Mouse (Mus musculus) bone marrow macrophage, adult 2 months (primary cell): ENCODE results near the gene Gjc3. TPM values are rescaled to one million over a fixed set of nuclear protein-coding genes. Genes with fewer than 3 reads are reported as not detected.

Experiments used
- H3K27ac ChIP-seq: 2 replicates; pipeline ENCODE4 v1.5.1; 2012; ENCODE audit warnings: low read depth, low read length; ENCODE audit not compliant: insufficient read depth
- H3K4me1 ChIP-seq: 2 replicates; pipeline ENCODE4 v1.6.1; 2012; ENCODE audit warnings: low read length; ENCODE audit not compliant: control insufficient read depth, insufficient read depth
- H3K4me3 ChIP-seq: 2 replicates; pipeline ENCODE4 v1.5.1; 2012; ENCODE audit warnings: mild to moderate bottlenecking, low read length, moderate library complexity; ENCODE audit not compliant: insufficient read depth
- CTCF ChIP-seq: IDR thresholded peaks from 2 replicates; pipeline ENCODE4 v1.5.1; 2012; ENCODE audit warnings: low read depth, mild to moderate bottlenecking, low read length, moderate library complexity
- POLR2A ChIP-seq: IDR thresholded peaks from 2 replicates; pipeline ENCODE4 v1.6.1; 2012; ENCODE audit warnings: mild to moderate bottlenecking, low read depth, low read length, borderline replicate concordance
- polyA plus RNA-seq: library from polyadenylated mRNA; stranded (reverse); fragments of >200 nt; gene quantifications from 2 replicates; pipeline ENCODE4 v1.2.4, GENCODE M21; 2012; ENCODE audit not compliant: missing spikeins, insufficient read depth, insufficient read length

Gene Gjc3
- polyA plus RNA-seq, 1 experiment = not detected

DNA sequence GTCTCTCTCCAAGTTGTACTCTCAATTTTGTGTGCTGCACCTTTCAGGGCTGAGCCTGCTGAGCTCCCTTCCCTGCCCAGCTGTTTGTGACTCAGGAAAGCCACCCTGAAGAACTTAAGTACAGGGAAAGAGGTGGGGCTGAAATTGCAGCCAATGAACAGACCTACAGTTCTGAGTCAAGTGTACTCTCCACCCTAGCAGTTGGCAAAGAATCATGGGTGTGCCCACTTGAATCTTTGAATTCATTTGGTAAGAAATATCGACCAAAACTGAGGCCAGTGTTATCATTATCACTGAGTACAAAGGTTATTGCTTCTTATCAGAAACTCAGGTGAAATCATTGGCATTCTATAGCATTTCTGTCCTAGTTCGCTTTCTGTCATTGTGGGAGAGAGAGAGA lies 41.4 kb downstream of the Gjc3 start, which contains the start of gene Cyp3a13:
TSS of gene Cyp3a13 (minus strand) at position 88 of the 400 bp plus-strand sequence.
- Histone ChIP-seq H3K27ac (no peak within 1 kb of the TSS), H3K4me1 (no peaks in the 10 kb centered on the region), H3K4me3 (no peak within 1 kb of the TSS)
- TF ChIP-seq POLR2A (no peak), CTCF (no peak)

DNA sequence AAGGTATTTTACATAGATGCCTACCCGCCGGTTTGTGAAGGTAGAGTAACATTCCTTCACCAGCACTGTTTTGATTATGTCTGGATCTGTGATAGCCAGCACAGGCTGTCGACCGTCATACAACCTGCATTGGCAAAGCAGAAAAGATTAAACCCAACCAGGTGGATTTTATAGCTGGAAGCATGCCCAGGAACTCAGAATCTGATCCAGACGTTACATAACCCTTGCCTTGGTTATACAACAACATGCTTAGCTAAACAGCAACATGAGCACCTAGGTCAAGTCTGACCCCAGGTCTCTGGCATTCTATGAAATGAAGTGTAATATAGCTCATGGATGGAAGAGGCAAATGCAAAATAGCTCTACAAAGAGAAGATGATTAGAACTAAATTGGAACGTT lies 47.3 kb downstream of the Gjc3 start:
- no peak for TF ChIP-seq CTCF
- no peak for TF ChIP-seq POLR2A
- Histone ChIP-seq H3K4me1 (no peaks in the 10 kb centered on the region), H3K27ac (no peak overlapping the region), H3K4me3 (no peak overlapping the region)

- no peak for TF ChIP-seq CTCF
- TF ChIP-seq POLR2A = no peak
- no peak overlapping the region for H3K4me3 ChIP-seq
- no peak overlapping the region for H3K27ac ChIP-seq
- no peaks in the 10 kb centered on the region for H3K4me1 ChIP-seq
These were observed 48.4 kb downstream of the Gjc3 start for GRCm38 (mm10) chr5:137914508-137914907.

- H3K4me3 ChIP-seq = no peak overlapping the region
- TF ChIP-seq CTCF (no peak), POLR2A (no peak)
- H3K4me1 ChIP-seq = no peaks in the 10 kb centered on the region
- no peak overlapping the region for H3K27ac ChIP-seq
These were observed 53.2 kb downstream of the Gjc3 start for GRCm38 (mm10) chr5:137909564-137910262.

Other genes starting within 250 kb of the Gjc3 start
- gene Nyap1, start 221.5 kb downstream of the Gjc3 start, polyA plus RNA-seq = 1.5 and 1.9 TPM in 2 replicates
- gene Tsc22d4, start 217.4 kb downstream of the Gjc3 start, polyA plus RNA-seq = 179 and 198 TPM in 2 replicates
- 28.3 and 36.2 TPM in 2 replicates for gene Ppp1r35, start 184.2 kb downstream of the Gjc3 start, polyA plus RNA-seq
- 31.3 and 35.4 TPM in 2 replicates for gene Mepce, start 175.4 kb downstream of the Gjc3 start, polyA plus RNA-seq
- 6.1 TPM in 2 replicates for gene Zcwpw1, start 175.3 kb downstream of the Gjc3 start, polyA plus RNA-seq
- 15.5 and 16.8 TPM in 2 replicates for gene Pilra, start 126.8 kb downstream of the Gjc3 start, polyA plus RNA-seq
- 15.2 and 19.7 TPM in 2 replicates for gene Pilrb1, start 105.0 kb downstream of the Gjc3 start, polyA plus RNA-seq
- gene Pilrb2, start 91.3 kb downstream of the Gjc3 start, polyA plus RNA-seq = 37.4 and 42.3 TPM in 2 replicates
- gene Cyp3a13, start 41.5 kb downstream of the Gjc3 start, polyA plus RNA-seq = not detected in 2 replicates
- gene Azgp1, start 18.4 kb upstream of the Gjc3 start, polyA plus RNA-seq = not detected in 2 replicates
- gene Smok3a, start 58.2 kb upstream of the Gjc3 start, polyA plus RNA-seq = not detected in 2 replicates
- gene Smok3b, start 58.3 kb upstream of the Gjc3 start, polyA plus RNA-seq = not detected in 2 replicates
- gene Smok3c, start 90.1 kb upstream of the Gjc3 start, polyA plus RNA-seq = not detected in 2 replicates
- 10.5 and 12.0 TPM in 2 replicates for gene Zkscan1, start 122.0 kb upstream of the Gjc3 start, polyA plus RNA-seq
- gene Zscan21, start 153.8 kb upstream of the Gjc3 start, polyA plus RNA-seq = 14.0 and 15.0 TPM in 2 replicates
- gene Zfp113, start 192.6 kb upstream of the Gjc3 start, polyA plus RNA-seq = 5.8 and 6.8 TPM in 2 replicates
- 77.7 and 82.3 TPM in 2 replicates for gene Cops6, start 198.0 kb upstream of the Gjc3 start, polyA plus RNA-seq
- gene Ap4m1, start 208.9 kb upstream of the Gjc3 start, polyA plus RNA-seq = 34.1 and 40.5 TPM in 2 replicates
- gene Mcm7, start 209.3 kb upstream of the Gjc3 start, polyA plus RNA-seq = 34.6 and 46.6 TPM in 2 replicates
- 26.5 and 33.3 TPM in 2 replicates for gene Taf6, start 224.4 kb upstream of the Gjc3 start, polyA plus RNA-seq
- 28.2 and 37.3 TPM in 2 replicates for gene Cnpy4, start 224.4 kb upstream of the Gjc3 start, polyA plus RNA-seq
- gene Mblac1, start 231.2 kb upstream of the Gjc3 start, polyA plus RNA-seq = 5.4 and 5.8 TPM in 2 replicates